Mouse (Mus musculus) right cerebral cortex, postnatal 14 days (tissue): ENCODE measurements around the gene Tmem179.

ENCODE experiments used
- DNase-seq: peaks from one replicate; pipeline ENCODE4 v3.0.0; 2022

Tmem179 gene

DNA sequence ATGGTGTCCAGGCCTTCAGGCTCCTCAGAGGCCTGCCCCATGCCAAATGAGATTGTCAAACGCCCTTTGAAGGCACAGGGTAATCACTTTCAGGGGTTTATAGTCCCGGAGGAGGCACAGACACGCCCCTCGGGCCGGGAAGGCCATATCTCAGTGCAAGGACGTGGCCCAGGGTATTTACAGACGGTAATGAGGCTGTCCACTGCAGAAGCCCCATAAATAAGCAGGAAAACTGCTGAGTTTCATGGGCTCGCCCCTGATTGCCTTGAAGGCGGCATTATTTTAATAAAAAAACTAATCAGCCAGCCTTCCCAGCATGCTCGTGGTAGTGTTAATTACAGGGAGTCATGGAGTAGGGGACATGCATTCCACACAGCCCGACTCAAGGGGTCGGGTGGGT is 54.1 kb downstream of the Tmem179 start:
- no peak for DNase-seq

DNA sequence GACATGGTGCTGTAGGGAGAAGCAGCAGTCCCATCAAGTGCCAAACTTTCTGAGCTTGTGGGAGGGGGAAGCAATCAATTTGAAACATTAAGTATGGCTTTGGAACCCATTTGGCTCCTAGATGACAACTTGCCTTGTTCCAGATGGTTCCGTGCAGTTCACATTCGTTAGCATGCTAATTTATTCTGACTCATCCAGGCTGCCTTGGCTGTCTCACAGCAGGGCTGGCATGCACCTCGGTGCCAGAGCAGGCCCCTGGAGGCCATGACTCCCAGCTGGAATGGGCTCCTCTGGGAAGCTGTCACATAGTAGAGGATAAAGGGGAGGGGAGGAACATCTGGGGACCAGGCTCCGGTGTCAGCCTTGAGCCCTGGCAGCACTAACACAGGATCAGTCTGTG is 58.7 kb downstream of the Tmem179 start:
- DNase-seq = peak; percentile 48

DNA sequence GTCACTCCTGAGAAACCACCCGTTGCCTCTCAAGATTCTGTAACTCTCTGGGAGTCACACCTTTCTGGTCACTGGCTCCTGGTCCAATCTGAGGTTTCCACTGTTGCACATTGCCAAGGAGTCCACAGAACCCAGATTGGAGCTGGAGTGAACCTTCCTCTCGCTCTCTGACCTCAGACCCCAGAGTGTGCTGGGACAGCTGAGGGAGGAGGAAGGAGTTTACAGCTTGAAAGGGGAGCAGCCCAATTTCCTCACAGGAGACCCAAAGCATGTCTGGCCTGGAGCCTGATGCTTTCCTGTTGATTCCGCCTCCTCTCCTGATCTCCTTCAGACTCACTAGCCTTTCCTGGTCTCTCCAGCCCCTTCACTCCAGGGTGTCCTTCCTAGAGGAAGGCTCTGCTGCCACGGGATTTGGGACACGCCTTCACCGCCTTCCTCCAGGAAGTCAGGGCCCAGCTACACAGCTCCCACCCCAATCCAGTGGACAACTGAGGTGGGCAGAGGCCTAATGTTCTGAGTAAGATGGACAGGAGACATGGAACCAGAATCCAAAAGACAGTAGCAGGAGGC is 60.3 kb downstream of the Tmem179 start:
- DNase-seq = no peak

DNA sequence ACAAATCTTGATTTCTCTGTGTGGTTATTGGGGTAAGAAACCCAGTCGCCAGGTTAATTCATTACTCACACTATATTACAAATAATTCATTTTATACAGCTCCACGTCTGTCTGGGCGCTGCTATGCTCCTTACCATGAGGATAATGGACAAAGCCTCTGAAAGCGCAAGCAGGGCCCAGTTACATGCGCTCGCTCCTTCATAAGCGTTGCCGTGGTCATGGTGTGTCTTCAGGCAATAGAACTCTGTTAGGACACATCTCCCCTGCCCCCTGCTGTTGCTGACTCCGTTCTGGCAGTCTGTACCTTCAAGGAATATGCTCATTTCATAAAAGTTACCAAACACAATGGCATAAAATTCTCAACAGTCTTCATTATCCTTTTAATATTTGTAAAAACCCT is 64.7 kb downstream of the Tmem179 start:
- no peak for DNase-seq

DNA sequence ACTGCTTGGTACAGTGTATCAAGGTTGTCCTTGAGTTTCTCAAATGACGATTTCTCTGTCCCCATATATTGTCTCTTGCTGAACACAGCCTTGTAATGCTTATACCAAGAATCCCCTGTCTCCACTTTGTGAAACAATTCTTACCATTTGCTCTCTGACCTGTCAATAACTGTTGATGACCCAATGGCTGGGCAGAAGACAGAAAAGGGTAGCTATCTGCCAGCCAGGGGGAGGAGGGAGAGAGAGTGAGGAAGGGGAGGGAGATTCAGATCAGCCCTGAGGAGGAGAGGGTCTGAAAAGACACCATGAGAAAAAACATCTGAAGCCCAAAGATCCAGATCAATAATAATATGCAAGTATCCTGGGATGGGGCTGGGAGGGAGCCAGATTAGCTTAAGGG is 65.2 kb downstream of the Tmem179 start:
- no peak for DNase-seq

DNA sequence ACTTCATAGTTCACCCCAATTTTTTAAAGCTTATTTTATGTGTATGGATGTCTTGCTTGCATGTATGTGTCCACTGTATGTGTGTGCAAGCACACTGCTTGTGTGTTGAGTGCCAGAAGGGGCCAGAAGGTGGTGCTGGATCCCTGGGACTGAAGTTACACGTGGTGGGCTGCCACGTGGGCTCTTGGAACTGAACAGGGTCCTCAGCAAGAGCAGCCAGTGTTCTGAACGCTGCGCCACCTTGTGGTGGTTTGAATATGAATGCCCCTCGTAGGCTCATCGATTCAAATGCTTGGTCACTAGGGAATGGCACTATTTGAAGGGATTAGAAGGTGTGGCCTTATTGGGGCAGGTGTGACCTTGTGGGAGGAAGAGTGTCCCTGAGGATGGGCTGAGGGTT is 65.7 kb downstream of the Tmem179 start:
- peak; percentile 61 for DNase-seq
